Mouse (Mus musculus) lung, postnatal 0 days (tissue): ENCODE data around the gene Styxl1.

Source experiments
- CTCF ChIP-seq: IDR thresholded peaks from 2 replicates; pipeline ENCODE4 v1.5.1; 2016; ENCODE audit warnings: antibody characterized with exemption, mild to moderate bottlenecking
- EP300 ChIP-seq: IDR thresholded peaks from 2 replicates; pipeline ENCODE4 v1.6.1; 2016; ENCODE audit warnings: antibody characterized with exemption, mild to moderate bottlenecking, control low read depth

DNA sequence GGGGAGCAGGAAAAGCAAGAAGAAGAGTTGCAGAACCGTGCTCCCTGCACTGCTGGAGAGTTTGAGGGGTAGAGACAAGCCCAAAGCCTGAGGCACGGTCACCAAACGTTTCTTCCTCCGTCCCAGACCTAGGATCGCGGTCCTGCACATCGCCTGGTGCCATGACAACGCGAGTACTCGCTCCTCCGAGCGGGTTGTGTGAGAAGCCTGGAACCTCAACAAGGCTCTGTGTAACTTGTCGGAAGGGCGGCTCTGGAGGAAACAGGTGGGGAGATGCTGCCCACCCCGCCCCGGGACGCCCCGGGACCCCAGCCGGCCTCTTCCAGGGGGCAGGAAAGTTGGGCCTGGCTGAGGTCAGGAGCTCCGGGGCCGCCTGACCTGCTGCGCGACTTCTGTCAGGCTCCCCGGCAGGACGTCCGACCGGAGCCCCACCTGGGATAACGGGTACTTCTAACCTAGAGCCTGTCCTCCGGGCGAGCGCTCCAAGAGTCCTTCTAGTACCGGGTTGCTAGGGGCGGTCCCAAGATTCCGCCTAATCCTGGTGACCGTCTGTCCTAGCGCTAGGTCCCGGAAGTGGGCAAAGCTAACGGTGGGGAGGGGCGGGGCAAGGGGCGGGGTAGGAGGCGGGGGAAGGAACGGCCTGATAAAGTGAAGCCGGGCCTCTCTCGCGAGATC lies at the start of gene Styxl1:
- TF ChIP-seq CTCF: no peak
- TF ChIP-seq EP300: no peak
